Mouse (Mus musculus): ENCODE measurements around the gene Sh3bp1. TPM values are rescaled to one million over a fixed set of nuclear protein-coding genes. Genes with fewer than 3 reads are reported as not detected.

Sh3bp1 gene
- polyA plus RNA-seq, 1 experiment = not detected

DNA sequence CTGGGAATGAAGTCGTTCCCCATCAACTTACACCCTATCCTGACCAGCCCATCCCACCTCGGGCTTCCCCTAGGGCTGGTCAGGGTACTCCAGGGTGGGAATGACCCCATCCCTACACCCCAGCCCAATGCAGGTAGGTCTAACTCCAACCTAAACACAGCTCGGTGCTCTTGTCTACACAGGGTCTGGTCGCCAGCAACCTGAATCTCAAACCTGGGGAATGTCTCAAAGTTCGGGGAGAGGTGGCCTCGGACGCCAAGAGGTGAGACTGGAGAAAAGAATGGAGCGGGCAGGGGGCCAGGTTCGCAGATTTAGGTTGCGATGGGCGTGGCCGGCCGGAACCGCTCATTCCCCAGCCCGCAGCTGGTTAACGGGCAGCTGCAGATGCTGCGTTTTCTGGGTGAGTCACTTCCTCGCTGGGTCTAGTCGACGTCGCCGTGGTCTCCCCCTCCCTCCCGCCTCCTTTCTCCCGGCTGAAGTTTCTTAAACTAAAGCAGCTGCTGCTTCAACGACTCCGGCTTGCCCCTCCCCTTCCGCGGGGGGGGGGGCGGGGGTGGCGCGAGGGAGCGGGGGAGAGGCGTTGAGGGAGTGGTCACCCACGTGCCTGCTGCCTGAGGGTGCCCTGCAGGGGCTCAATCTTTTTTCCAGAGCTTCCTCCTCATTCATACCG is 28.4 kb downstream of the Sh3bp1 start:
- TF ChIP-seq CTCF (IDR thresholded peaks at IDR 0.05; ENCODE audit: insufficient read depth, low read depth, low read length) = no peak
- TF ChIP-seq POLR2A (IDR thresholded peaks at IDR 0.05; ENCODE audit: insufficient read depth, low read depth, low read length) = no peak
- Histone ChIP-seq H3K27ac (ENCODE audit: insufficient read depth, low read depth, low read length) (peak overlapping the region; percentile 55), H3K4me3 (ENCODE audit: insufficient read depth, low read depth, low read length) (peak overlapping the region; percentile 41), H3K4me1 (ENCODE audit: control insufficient read depth, insufficient read depth, low read length) (peaks cover 33% of the 10 kb centered on the region)
- WGBS = under 1% methylated on average over 30 of the region's 35 CpGs

DNA sequence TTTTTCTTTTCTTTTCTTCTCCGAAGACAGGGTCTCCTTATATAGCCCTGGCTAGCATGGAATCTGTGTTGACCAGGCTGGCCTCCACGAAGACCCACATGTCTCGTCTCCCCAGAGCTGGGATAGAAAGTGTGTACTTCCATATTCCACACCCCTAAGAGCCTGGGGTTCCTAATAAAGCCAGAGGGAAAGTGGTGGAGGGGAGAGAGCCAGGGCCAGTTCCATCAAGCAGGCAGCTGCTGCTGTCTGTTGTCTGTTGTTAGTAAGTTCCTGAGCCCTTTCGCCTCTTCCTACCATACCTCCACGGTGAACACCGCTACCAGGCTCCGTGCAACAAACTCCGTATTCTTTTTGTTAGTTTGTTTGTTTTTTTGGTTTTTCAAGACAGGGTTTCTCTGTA is 29.0 kb downstream of the Sh3bp1 start:
- Histone ChIP-seq H3K4me1 (ENCODE audit: control insufficient read depth, insufficient read depth, low read length) (peaks cover 33% of the 10 kb centered on the region), H3K4me3 (ENCODE audit: insufficient read depth, low read depth, low read length) (no peak overlapping the region), H3K27ac (ENCODE audit: insufficient read depth, low read depth, low read length) (peak overlapping the region; percentile 6; the same call in 1 of the 2 replicates)
- WGBS = 46% methylated on average over 8 of the region's 8 CpGs
- TF ChIP-seq POLR2A (IDR thresholded peaks at IDR 0.05; ENCODE audit: insufficient read depth, low read depth, low read length) = no peak
- no peak for TF ChIP-seq CTCF (IDR thresholded peaks at IDR 0.05; ENCODE audit: insufficient read depth, low read depth, low read length)

DNA sequence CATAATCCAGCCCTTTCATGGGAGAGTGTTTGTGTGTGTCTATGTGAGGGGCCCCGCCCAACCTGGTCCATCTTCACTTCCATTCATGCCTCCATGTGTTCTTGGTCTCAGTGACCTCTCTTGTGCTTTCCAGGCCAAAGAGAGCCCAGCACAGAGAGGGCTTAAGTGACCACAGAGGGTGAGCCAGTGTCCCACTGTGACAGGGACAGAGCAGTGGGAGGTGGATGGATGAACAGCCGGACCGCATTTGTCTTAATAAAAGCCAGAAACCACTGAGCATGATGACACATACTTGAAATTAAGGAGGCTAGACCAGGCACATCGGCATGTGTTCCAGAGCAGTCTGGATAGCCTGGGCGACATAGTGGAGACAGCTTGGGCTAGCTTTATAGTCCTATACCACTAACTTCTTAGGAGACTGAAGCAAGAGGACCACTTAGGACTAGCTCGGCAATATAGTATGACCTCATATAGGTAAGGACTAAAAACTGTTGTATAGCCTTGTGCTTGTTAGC is 30.7 kb downstream of the Sh3bp1 start:
- H3K4me1 ChIP-seq (ENCODE audit: control insufficient read depth, insufficient read depth, low read length) = peaks cover 31% of the 10 kb centered on the region
- 91% methylated on average over 6 of the region's 6 CpGs for whole genome bisulfite sequencing
- no peak overlapping the region for H3K4me3 ChIP-seq (ENCODE audit: insufficient read depth, low read depth, low read length)
- H3K27ac ChIP-seq (ENCODE audit: insufficient read depth, low read depth, low read length) = no peak overlapping the region
- TF ChIP-seq POLR2A (IDR thresholded peaks at IDR 0.05; ENCODE audit: insufficient read depth, low read depth, low read length) (no peak), CTCF (IDR thresholded peaks at IDR 0.05; ENCODE audit: insufficient read depth, low read depth, low read length) (no peak)

DNA sequence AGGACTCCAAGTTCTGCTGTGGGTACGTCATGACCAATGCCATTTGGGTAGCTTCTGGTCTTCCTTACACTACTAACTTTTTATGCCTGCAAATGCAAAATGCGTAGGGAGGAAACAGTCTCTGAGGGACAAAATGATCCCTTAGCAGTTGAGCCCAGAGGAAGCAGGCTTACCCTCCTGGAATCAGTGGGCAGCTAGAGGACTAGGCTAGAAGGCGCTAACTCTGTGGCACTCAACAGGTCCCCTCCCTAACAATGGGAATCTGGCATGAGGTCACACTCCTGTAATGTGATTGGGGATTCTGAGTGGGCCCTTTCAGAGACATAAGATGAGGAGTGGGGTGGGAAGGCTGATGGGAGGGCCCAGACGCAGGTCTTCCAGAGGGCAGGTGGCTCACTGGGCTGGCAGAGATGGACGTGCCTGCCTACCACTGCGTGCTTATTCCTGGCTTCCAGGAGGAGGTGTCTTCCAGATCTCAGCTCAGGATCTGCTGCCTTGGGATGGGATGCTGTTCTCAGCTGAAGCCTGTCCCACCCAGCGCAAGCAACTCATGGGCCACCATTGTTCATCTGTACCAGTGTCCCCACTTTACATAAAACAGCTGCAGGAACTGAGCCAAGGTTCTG is 31.3 kb downstream of the Sh3bp1 start:
- no peak overlapping the region for H3K4me3 ChIP-seq (ENCODE audit: insufficient read depth, low read depth, low read length)
- H3K27ac ChIP-seq (ENCODE audit: insufficient read depth, low read depth, low read length) = no peak overlapping the region
- peaks cover 25% of the 10 kb centered on the region for H3K4me1 ChIP-seq (ENCODE audit: control insufficient read depth, insufficient read depth, low read length)
- 91% methylated on average over 7 of the region's 7 CpGs for WGBS
- TF ChIP-seq CTCF (IDR thresholded peaks at IDR 0.05; ENCODE audit: insufficient read depth, low read depth, low read length) = no peak
- TF ChIP-seq POLR2A (IDR thresholded peaks at IDR 0.05; ENCODE audit: insufficient read depth, low read depth, low read length) = no peak

DNA sequence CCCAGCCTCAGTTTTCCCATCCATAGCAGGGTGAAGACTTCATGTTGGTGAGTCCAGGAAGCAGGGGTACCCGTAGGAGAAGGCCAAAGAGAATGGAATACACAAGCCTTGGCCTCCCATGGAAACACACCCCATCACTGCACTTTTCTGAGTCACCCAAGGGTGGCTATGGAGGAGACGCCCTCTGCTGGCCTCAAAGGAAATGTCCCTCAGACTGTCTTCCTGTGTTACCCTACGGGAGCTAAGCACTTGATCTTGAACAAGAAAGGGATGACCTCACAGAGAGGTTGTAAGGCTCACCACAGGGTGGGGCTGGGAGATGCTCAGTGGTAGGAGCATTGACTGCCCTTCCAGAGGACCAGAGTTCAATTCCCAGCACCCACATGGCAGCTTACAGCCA is 32.0 kb downstream of the Sh3bp1 start:
- 17% methylated on average over 3 of the region's 3 CpGs for WGBS
- TF ChIP-seq POLR2A (IDR thresholded peaks at IDR 0.05; ENCODE audit: insufficient read depth, low read depth, low read length) (no peak), CTCF (IDR thresholded peaks at IDR 0.05; ENCODE audit: insufficient read depth, low read depth, low read length) (no peak)
- no peak overlapping the region for H3K4me3 ChIP-seq (ENCODE audit: insufficient read depth, low read depth, low read length)
- H3K4me1 ChIP-seq (ENCODE audit: control insufficient read depth, insufficient read depth, low read length) = peaks cover 23% of the 10 kb centered on the region
- no peak overlapping the region for H3K27ac ChIP-seq (ENCODE audit: insufficient read depth, low read depth, low read length)

DNA sequence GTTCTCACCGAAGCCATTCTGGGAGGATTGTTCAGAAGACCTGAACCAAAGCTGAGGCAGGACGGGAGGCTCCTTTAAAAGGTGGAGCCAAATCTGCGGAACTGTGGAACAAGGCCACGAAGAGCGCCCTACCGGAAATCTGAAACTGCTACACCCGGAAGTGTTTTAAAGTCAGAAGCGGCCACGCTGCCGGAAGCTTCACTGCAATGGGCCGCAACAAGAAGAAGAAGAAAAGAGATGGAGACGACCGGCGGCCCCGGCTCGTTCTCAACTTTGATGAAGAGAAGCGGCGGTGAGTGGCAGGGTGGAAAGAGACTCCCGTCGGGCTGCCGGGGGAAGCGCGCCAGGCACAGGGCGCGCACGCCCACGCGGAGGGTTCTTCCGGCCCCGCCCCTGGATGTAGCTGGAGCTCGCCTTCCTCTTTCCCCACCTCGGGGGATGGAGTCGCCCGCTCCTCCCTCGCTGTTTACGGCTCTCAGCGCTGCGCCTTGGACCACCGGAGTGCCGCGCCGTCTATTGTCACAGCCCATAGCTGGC is 35.3 kb downstream of the Sh3bp1 start, which contains the start of gene Nol12:
Nol12 (plus strand) TSS at position 150 of the 537 bp plus-strand sequence.
- Histone ChIP-seq H3K27ac (ENCODE audit: insufficient read depth, low read depth, low read length) (peak within 1 kb of the TSS; percentile 61; the same call in 1 of the 2 replicates), H3K4me3 (ENCODE audit: insufficient read depth, low read depth, low read length) (peak within 1 kb of the TSS; percentile 65), H3K4me1 (ENCODE audit: control insufficient read depth, insufficient read depth, low read length) (peaks cover 11% of the 10 kb centered on the region)
- WGBS = 0% methylated on average over 42 of the region's 42 CpGs
- TF ChIP-seq CTCF (IDR thresholded peaks at IDR 0.05; ENCODE audit: insufficient read depth, low read depth, low read length) = no peak
- peak; percentile 51 for TF ChIP-seq POLR2A (IDR thresholded peaks at IDR 0.05; ENCODE audit: insufficient read depth, low read depth, low read length)

GRCm38 (mm10) chr15:78936403-78936802 is 36.8 kb downstream of the Sh3bp1 start:
- 91% methylated on average over 12 of the region's 12 CpGs for WGBS

GRCm38 (mm10) chr15:78937311-78937710 is 37.7 kb downstream of the Sh3bp1 start:
- no peak overlapping the region for H3K4me3 ChIP-seq (ENCODE audit: insufficient read depth, low read depth, low read length)
- peaks cover 11% of the 10 kb centered on the region for H3K4me1 ChIP-seq (ENCODE audit: control insufficient read depth, insufficient read depth, low read length)
- WGBS = 81% methylated on average over 10 of the region's 10 CpGs
- H3K27ac ChIP-seq (ENCODE audit: insufficient read depth, low read depth, low read length) = no peak overlapping the region
- TF ChIP-seq CTCF (IDR thresholded peaks at IDR 0.05; ENCODE audit: insufficient read depth, low read depth, low read length) (no peak), POLR2A (IDR thresholded peaks at IDR 0.05; ENCODE audit: insufficient read depth, low read depth, low read length) (no peak)

More at GRCm38 (mm10) chr15:78936403-78936802, 36.8 kb downstream of the Sh3bp1 start:
- no peak overlapping the region for H3K27ac ChIP-seq (ENCODE audit: insufficient read depth, low read depth, low read length)
- no peak overlapping the region for H3K4me3 ChIP-seq (ENCODE audit: insufficient read depth, low read depth, low read length)
- TF ChIP-seq CTCF (IDR thresholded peaks at IDR 0.05; ENCODE audit: insufficient read depth, low read depth, low read length) (no peak), POLR2A (IDR thresholded peaks at IDR 0.05; ENCODE audit: insufficient read depth, low read depth, low read length) (no peak)
- peaks cover 11% of the 10 kb centered on the region for H3K4me1 ChIP-seq (ENCODE audit: control insufficient read depth, insufficient read depth, low read length)

GRCm38 (mm10) chr15:78937963-78938362 is 38.4 kb downstream of the Sh3bp1 start:
- no peak for TF ChIP-seq CTCF (IDR thresholded peaks at IDR 0.05; ENCODE audit: insufficient read depth, low read depth, low read length)
- TF ChIP-seq POLR2A (IDR thresholded peaks at IDR 0.05; ENCODE audit: insufficient read depth, low read depth, low read length) = no peak
- peaks cover 14% of the 10 kb centered on the region for H3K4me1 ChIP-seq (ENCODE audit: control insufficient read depth, insufficient read depth, low read length)
- no peak overlapping the region for H3K4me3 ChIP-seq (ENCODE audit: insufficient read depth, low read depth, low read length)
- WGBS = 56% methylated on average over 2 of the region's 2 CpGs
- no peak overlapping the region for H3K27ac ChIP-seq (ENCODE audit: insufficient read depth, low read depth, low read length)

All from olfactory bulb, adult 2 months (tissue).